Mouse (Mus musculus) left cerebral cortex, postnatal 14 days (tissue): ENCODE measurements around the gene Trim44. TPM values are rescaled to one million over a fixed set of nuclear protein-coding genes. Genes with fewer than 3 reads are reported as not detected.

ENCODE experiments used
- DNase-seq, 2 experiments: peaks; one replicate each; pipeline ENCODE4 v3.0.0; 2021 to 2022; ENCODE audit warnings: low spot score in 2 of 2, mixed read lengths in 1 of 2
- intact Hi-C: fragments of 180-260 bp; cut with DNase I; formaldehyde crosslinking; loops from one replicate; pipeline ENCODE4 v1.15.1; 2025
- total RNA-seq, 2 experiments: library from RNA; stranded (reverse); gene quantifications; 2 replicates each; pipeline ENCODE4 v1.2.3; 2021

Trim44 gene
- total RNA-seq, 2 experiments from 2014 or later, result 172 to 173 TPM

GRCm38 (mm10) chr2:102378381-102378780 lies 29.2 kb downstream of the Trim44 start:
- intact Hi-C loops, result no loop called here
- no peak for DNase-seq

- intact Hi-C loops, result no loop called here
- DNase-seq, result no peak
Observed at GRCm38 (mm10) chr2:102377370-102377769, 30.3 kb downstream of the Trim44 start.

GRCm38 (mm10) chr2:102373406-102374105 lies 34.1 kb downstream of the Trim44 start:
- intact Hi-C loops, result no loop called here
- DNase-seq, result no peak

GRCm38 (mm10) chr2:102372690-102373089 lies 34.9 kb downstream of the Trim44 start:
- no peak for DNase-seq
- intact Hi-C loops, result no loop called here

- intact Hi-C loops, result no loop called here
- no peak for DNase-seq
Observed at GRCm38 (mm10) chr2:102371332-102371731, 36.3 kb downstream of the Trim44 start.

GRCm38 (mm10) chr2:102365983-102366545 lies 41.6 kb downstream of the Trim44 start:
- no peak for DNase-seq
- intact Hi-C loops, result no loop called here

- intact Hi-C loops, result no loop called here
- DNase-seq, result no peak
Observed at GRCm38 (mm10) chr2:102364565-102365200, 42.9 kb downstream of the Trim44 start.

GRCm38 (mm10) chr2:102362896-102363530 lies 44.6 kb downstream of the Trim44 start:
- intact Hi-C loops, result no loop called here
- no peak for DNase-seq

GRCm38 (mm10) chr2:102362266-102362665 lies 45.4 kb downstream of the Trim44 start:
- intact Hi-C loops, result no loop called here

GRCm38 (mm10) chr2:102356879-102357695 lies 50.5 kb downstream of the Trim44 start:
- intact Hi-C loops, result no loop called here
- DNase-seq, result no peak

More at GRCm38 (mm10) chr2:102362266-102362665, 45.4 kb downstream of the Trim44 start:
- no peak for DNase-seq

- intact Hi-C loops, result no loop called here
- no peak for DNase-seq
Observed at GRCm38 (mm10) chr2:102354076-102354475, 53.6 kb downstream of the Trim44 start.

- DNase-seq, result no peak
- intact Hi-C loops, result no loop called here
Observed at GRCm38 (mm10) chr2:102341429-102341828, 66.2 kb downstream of the Trim44 start.

- intact Hi-C loops, result no loop called here
- peak in 1 of 2 experiments; percentile 33 for DNase-seq
Observed at GRCm38 (mm10) chr2:102336816-102337215, 70.8 kb downstream of the Trim44 start.

GRCm38 (mm10) chr2:102331932-102332331 lies 75.7 kb downstream of the Trim44 start:
- intact Hi-C loops, result no loop called here
- no peak for DNase-seq

- no peak for DNase-seq
- intact Hi-C loops, result no loop called here
Observed at GRCm38 (mm10) chr2:102331092-102331491, 76.5 kb downstream of the Trim44 start.

- no peak for DNase-seq
- intact Hi-C loops, result no loop called here
Observed at GRCm38 (mm10) chr2:102325921-102326320, 81.7 kb downstream of the Trim44 start.

- DNase-seq, result no peak
- intact Hi-C loops, result no loop called here
Observed at GRCm38 (mm10) chr2:102324336-102324735, 83.3 kb downstream of the Trim44 start.

GRCm38 (mm10) chr2:102316540-102316939 lies 91.1 kb downstream of the Trim44 start:
- DNase-seq, result peak; percentile 52 to 64
- intact Hi-C loops, result loop anchor here (10.0 kb wide), 1 partner anchor 88 kb away; the partner anchor contains the start of gene Trim44

- intact Hi-C loops, result loop anchor here (10.0 kb wide), 1 partner anchor 90 kb away; the partner anchor contains the start of gene Trim44
- DNase-seq, result no peak
Observed at GRCm38 (mm10) chr2:102315153-102315552, 92.5 kb downstream of the Trim44 start.
